Mouse (Mus musculus) cerebellum, adult 18-20 months (tissue): Measurements from ENCODE around the gene Lamtor5.
"Not testable (repeated sequence)": the region's sequence is repeated elsewhere in the genome, so short reads cannot be mapped to it uniquely, and the experiment has no call there.

Experiments used
- DNase-seq, 2 experiments: peaks; one replicate each; pipeline ENCODE4 v3.0.0; 2021

Gene Lamtor5

DNA sequence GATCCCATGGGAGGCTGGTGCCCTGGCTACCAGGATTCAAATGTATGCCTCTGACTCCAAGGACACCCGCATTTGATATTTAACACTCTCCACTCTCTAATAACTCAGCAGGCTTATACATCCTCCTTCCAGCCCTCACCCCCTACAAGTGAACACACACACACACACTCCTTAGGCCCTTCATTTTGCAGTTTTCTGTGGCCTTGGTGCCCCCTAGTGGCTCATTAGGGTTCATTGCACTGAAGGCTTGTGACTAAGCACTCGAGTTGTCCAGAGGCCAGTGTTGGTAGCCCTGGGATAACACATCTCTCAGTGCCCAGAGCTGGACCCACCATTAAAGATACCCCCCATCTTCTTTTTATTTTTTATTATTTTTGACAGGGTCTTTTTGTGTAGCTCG is 4.8 kb upstream of the Lamtor5 start:
- peak; percentile 62 to 67 for DNase-seq

DNA sequence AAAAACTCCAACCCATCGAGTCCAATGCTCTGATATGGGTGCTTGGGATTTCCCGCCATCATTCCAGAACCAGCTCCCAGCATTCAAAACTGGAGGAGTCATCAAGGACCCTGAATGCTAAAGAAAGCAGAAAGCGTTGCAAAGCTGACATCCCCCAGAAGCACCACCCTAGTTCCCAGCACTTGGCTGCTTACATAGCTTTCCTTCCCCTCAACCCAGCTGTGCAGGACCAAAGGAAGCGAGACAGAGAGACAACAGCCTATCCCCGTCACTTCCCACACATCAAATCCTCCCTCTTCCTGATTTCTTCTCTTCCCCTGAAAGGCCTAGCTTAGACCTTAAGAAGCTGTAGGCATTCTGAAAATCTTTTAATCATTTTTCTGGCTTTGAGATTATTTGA is 3.3 kb upstream of the Lamtor5 start:
- DNase-seq, result no peak

DNA sequence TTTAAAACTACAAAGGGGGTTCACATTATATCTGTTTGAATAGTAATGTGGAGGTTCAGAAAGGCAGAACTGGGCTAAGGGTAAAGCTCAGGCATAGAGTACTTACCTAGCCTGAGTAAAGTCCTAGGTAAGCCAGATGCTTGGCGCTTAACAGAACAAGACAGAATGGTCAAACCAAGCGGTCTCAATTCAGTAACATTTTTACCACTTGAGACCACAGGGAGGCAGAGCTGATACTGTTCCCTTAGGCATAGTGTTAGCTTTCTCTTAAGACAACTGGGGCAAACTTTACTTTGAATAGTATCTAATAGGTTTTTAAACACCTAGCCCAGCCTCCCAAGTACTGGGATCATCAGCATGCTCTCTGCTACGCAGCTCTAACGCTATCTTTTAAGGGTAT is 2.7 kb upstream of the Lamtor5 start:
- no peak for DNase-seq

DNA sequence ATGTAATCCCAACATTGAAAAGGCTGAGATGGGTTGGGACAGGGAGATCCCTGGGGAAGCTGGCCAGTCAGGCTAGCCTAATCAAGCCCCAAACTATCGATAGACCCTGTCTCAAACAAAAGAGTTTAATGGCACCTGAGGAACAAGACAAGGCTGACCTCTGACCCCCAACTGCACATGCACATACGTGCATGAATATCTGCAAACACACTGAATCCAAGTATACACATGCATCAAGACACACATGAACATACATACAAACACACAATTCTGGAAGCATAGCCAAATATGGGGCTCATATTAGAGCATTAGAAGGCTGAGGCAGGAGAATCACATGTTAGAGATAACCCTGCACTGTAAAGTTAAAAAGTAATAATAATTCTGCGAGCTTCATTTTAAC is 2.0 kb upstream of the Lamtor5 start:
- no peak for DNase-seq

DNA sequence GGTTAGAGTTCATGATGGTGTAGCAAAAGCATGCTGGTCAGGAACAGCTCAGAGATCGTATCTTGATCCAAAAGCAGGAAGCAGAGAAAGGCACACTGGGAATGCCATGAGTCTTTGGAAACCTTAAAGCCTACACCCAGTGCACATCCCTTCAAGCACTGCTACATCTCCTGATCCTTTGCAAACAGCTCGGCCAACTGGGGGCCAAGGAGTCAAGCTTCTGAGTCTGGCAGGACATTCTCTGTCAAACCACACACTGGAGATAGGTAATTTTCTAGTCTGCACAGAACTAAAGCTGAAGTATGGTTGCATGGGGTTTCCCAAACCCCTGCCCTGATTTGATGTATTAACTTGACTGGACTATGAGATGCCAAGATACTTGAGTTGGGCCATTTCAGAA is 7.5 kb downstream of the Lamtor5 start:
- DNase-seq, result no peak

DNA sequence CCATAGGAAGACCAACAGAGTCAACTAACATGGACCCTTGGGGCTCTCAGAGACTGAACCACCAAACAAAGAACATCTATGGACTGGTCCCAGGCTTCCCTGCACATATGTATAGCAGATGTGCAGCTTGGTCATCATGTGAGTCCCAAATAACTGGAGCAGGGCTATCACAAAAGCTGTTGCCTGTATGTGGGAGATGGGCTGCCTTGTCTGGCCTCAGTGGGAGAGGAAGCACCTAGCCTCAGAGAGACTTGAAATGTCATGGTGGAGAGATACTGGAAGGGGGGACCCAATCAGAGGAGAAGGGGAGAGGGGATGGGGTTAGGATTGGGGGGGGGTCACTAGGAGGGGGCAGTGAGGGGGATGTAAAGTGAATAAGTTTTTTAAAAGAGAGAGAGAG is 8.7 kb downstream of the Lamtor5 start:
- no peak for DNase-seq

DNA sequence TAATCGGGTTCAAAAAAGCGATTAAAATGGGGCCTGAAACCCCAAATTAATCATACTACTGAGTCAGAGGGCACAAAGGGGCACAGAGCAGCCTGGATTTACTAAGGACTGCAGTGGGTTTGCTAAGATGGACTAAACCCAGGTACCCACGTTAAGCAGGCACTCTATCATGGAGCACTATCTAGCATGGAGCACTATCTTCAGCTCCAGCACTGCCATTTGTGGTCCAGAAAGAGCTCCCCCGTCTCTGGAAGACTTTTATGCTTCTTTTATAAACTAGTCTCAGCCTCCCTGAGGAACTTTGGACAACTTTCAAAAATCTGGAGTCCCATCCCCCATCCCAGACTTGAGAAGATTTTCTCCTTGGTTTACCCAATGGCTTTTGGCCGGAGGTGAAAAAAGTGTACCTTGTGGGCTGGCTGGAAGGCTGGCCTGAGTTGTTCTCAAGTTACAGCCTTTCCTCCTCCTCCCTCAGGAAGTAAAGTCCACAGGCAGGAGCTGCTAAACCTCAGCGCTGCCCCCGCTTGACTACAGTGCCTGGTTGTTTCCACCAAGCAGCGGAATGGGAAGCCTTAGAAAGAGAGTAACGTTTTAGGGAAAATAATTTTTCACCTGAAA is 12.2 kb downstream of the Lamtor5 start, which contains the start of gene Slc16a4:
TSS of gene Slc16a4 (plus strand) at position 467 of the 618 bp plus-strand sequence.
- no peak for DNase-seq

DNA sequence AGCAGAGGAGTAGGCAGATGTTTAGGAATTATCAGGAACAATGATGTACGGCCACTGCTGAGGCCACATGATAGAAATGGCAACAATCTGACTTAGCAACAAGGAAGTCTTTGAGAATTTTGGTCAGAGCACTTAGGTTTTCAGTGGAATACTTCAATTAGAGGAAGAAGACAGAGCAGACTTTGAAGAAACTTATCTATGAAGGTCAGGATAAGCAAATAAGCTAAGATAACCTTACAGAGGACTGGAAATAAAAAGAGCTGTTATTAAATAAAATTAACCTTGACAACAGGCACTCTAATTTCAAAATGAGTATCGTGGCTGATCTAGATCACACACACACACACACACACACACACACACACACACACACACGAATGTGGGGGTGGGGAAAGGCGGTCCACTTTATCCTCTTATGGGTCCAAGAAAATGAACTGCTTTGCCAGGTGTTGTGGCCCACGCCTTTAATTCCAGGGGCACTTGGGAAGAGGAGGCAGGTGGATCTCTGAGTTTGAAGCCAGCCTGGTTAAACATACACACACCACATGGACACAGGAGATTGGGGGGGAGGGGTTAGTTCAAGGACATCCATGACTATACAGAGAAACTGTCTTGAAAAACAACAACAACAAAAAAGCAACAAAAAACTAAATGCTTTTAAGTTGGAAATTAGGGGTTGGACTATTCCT is 17.2 kb downstream of the Lamtor5 start:
- no peak for DNase-seq

DNA sequence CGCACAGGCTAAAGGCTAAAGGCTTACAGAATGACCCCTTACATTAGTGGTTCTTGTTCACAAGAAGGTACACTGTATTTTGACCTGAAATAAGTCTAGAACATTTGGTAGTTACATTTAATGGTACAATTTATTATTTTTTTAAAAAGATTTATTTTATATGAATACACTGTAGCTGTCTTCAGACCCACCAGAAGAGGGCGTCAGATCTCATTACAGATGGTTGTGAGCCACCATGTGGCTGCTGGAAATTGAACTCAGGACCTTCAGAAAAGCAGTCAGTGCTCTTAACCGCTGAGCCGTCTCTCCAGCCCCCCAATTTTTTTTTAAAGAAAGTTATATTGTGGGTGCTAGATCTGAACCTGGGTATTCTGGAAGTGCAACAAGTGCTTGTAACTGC is 18.3 kb downstream of the Lamtor5 start:
- DNase-seq, result not testable (repeated sequence)

DNA sequence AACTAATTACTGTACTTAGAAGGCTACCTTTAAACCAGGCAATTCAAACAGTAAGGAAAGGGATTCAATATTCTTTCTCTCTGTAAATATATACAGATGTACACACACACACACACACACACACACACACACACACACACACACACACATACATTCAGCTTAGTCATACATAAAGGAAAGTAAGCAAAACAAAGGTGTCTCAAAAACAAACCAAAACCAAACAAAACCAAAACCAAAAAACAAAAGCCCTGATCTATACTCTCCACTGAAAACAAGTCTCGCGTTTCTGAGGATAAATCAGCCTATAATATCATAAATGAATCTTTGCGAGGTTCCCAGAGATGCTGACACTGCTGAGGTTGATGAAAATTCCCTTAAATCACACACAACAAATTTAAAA is 38.7 kb downstream of the Lamtor5 start:
- DNase-seq, result no peak

DNA sequence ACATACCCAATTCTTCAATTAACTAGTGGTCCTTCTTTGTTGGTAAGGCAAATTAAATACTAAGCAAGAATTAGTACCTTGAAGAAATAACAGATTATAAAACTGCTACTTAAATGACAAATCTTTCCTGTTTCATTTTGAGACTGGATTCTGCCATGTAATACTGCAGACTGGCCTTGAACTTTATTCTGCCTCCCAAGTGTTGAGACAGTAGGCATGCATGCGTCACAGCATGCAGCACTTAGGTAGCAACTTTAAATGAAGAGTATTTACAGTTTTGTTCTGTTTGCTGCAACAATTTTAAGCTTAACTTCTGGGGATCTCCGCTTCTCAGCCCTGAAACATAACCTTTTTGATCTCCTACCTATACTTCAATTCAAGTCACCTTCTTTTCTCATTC is 42.5 kb downstream of the Lamtor5 start:
- no peak for DNase-seq

DNA sequence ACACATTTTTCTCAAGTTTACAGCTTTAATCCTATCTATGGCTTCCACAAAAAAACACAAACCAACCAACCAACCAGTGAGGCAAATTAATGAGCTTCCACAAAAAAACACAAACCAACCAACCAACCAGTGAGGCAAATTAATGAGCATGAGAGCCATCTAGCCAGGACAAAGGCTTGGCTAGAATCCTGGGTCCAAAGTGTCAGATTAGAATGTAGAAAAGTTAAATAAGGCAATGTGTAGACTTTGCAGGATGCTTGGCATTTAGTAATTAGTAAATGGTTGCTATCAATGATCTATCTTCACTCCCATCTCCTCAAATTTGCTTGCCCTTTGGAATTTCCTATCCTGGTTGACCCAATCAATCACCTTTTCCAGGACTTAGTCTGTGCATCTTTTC is 43.1 kb downstream of the Lamtor5 start:
- DNase-seq, result no peak

DNA sequence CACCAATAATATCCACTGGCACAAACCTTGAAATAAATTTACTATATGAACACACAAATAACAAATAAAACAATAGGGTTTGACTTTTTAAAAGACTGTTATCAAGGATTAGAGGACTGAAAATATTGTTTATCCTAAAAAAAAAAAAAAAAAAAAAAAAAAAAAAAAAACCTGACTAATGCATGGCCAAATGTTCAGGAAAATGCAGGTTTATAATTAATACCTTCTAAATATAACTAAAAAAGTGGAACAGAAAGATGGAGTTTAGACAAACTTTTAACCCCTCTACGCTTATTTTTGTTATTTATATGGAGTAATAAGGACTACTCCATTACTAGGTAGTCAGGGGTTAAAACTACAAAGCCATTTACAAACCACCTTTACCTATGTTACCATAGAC is 47.8 kb downstream of the Lamtor5 start:
- DNase-seq, result no peak

DNA sequence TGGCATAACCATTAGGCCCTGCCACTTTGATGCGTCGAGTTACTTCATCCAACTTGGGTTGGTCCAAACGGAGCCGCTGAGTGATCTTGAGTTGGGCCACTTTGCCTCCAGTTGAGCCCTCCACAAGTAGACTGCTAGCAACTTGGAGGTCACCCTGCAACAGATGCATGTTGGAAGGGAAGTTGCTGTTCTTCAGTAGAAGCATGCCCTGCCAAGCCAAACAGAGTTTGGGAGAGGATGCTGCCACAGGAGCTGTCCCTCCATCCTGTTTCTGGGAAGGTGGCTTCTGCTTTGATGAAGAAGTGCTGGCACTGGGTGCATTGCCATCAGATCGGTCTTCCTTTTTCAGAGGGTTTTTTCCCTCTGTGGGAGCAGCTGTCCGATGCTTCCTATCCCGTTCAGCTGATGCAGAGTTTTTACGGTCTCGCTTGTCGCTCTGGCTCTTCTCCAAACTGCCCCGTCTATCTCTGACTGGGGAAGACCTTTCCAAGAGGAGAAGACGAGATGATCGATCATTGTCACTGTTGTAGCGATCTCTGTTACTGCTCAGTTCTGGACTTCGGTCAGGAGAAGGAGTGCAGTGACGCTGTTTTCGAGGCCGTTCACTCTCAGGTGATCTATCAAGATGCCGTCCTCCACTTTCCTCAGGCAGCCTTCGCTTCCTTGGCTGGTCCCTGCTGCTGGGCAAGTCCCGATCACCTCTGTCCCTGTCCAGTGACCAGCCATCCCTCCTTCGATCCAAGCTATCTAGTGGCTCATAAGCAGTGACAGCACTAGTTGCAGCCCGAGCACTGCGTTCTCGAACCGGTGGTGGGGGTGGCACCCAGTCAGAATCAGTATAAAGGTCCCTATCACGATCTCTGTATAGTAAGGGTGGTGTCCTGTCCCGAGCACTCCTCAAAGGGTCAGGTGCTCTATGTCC is 52.1 kb downstream of the Lamtor5 start:
- peak in 1 of 2 experiments; percentile 19 for DNase-seq

DNA sequence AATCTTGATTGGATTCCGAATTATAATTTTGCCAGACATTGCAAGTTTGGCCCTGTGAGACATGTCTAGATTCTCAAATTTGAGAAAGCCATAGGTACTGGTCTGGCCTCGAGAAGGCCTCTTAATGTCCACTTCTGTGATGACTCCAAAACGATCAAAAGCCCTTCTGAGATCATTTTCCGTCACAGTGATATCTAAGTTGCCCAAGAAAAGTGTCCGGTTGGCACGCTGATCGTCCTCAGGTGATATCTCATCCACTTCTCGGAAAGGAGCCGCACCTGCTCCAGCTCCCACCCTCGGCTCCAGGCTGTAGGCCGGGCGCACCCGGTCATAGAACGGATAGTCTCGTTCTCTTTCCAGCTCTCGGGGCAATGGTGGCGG is 53.1 kb downstream of the Lamtor5 start:
- no peak for DNase-seq

DNA sequence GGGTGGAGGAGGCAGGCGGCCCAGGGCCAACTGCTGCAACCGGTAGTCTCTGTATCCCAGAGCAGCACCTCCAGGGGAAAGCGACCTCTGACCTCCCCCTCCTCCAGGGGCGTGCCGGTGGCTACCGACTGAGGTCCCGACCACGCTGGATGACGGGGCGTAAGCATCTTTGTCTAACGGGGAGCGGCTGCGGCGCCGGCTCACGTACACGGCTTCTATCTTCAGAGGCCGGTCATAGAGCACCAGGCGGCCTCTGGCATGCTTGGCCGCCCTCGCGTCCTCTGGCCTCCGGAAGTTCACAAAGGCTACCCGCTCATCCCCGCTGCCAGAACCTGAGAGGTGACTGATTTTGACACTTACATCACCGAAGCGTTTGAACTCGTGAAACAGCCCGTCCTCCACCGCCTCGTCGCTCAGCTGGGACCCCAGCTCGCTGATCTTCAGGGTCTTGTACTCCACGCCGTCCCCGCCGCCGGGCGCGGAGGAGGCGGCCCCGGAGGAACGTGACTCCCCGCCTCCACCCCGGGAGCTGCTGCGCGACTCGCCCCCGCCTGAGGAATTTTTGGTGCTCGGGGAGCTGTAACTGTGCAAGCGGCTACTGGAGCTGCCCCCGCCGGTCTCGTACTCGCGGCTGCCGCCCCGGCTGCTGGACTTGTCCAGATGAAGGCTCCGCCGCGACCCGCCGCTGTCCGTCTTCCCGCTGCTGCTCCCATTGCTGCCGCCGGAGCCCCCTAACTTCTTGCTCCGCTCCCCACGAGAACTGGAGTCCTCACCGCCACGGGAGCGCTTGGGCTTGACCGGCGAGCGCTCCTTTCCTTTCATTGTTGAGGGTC is 53.7 kb downstream of the Lamtor5 start:
- DNase-seq, result peak in 1 of 2 experiments; percentile 54

DNA sequence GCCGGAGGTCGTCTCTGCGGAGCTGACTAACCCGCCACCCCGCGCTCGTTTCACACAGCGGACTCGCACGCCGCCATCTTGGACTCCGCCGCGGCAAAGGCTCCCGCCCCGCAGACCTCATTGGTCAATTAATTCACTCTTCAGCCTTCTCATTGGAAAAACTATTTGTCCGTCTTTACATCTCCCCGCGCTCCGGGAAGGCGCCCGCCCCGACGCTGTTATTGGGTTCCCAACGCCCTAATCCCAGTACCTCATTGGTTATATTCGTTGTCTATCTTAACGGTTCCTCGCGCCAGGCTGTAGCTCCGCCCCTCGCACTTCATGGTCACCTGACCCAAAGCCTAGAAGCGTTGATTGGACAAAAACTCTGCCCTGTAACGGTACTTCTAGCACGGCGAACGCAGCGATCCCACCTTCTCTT is 54.3 kb downstream of the Lamtor5 start:
- DNase-seq, result peak; percentile 94 to 97
